Mouse (Mus musculus) cerebellum, postnatal 25 days (tissue): ENCODE measurements around the gene 2310030G06Rik.

ENCODE experiments used
- DNase-seq, 2 experiments: peaks; one replicate each; pipeline ENCODE4 v3.0.0; 2021; ENCODE audit warnings: mixed read lengths in 2 of 2

2310030G06Rik gene

GRCm38 (mm10) chr9:50746214-50746677, at the start of gene 2310030G06Rik:
Gene 2310030G06Rik, minus strand, starts transcription at chr9:50746536.
- peak; percentile 50 to 55 for DNase-seq

- DNase-seq = no peak
Measured at GRCm38 (mm10) chr9:50795266-50795665, 48.9 kb upstream of the 2310030G06Rik start.

- peak in 1 of 2 experiments; percentile 52 for DNase-seq
Measured at GRCm38 (mm10) chr9:50782155-50782554, 35.8 kb upstream of the 2310030G06Rik start.

GRCm38 (mm10) chr9:50776162-50776760, 29.9 kb upstream of the 2310030G06Rik start:
- no peak for DNase-seq

GRCm38 (mm10) chr9:50775662-50776126, 29.4 kb upstream of the 2310030G06Rik start:
- no peak for DNase-seq

GRCm38 (mm10) chr9:50774991-50775612, 28.8 kb upstream of the 2310030G06Rik start, which contains the start of the genes Alg9 and 1110032A03Rik:
Gene Alg9, plus strand, starts transcription at chr9:50775019.
Gene 1110032A03Rik, minus strand, starts transcription at chr9:50775520.
- peak; percentile 96 to 97 for DNase-seq

GRCm38 (mm10) chr9:50774026-50774462, 27.7 kb upstream of the 2310030G06Rik start:
- no peak for DNase-seq

GRCm38 (mm10) chr9:50770011-50770410, 23.7 kb upstream of the 2310030G06Rik start:
- DNase-seq = no peak

- peak; percentile 99 for DNase-seq
Measured at GRCm38 (mm10) chr9:50768107-50769002, 22.0 kb upstream of the 2310030G06Rik start, which contains the start of gene Fdxacb1. Gene Fdxacb1, plus strand, starts transcription at chr9:50768236.

- peak in 1 of 2 experiments; percentile 20 for DNase-seq
Measured at GRCm38 (mm10) chr9:50767531-50768106, 21.3 kb upstream of the 2310030G06Rik start.

- DNase-seq = peak in 1 of 2 experiments; percentile 37
Measured at GRCm38 (mm10) chr9:50763331-50763730, 17.0 kb upstream of the 2310030G06Rik start.

- no peak for DNase-seq
Measured at GRCm38 (mm10) chr9:50761520-50762243, 15.3 kb upstream of the 2310030G06Rik start.

GRCm38 (mm10) chr9:50756711-50757110, 10.4 kb upstream of the 2310030G06Rik start:
- DNase-seq = no peak

GRCm38 (mm10) chr9:50753947-50754346, 7.6 kb upstream of the 2310030G06Rik start:
- DNase-seq = no peak

- DNase-seq = peak; percentile 74 to 77
Measured at GRCm38 (mm10) chr9:50752784-50753615, 6.7 kb upstream of the 2310030G06Rik start.

- peak in 1 of 2 experiments; percentile 46 for DNase-seq
Measured at GRCm38 (mm10) chr9:50752054-50752602, 5.8 kb upstream of the 2310030G06Rik start, which contains the start of gene Hspb2. Gene Hspb2, minus strand, starts transcription at chr9:50752354.

GRCm38 (mm10) chr9:50751323-50751722, 5.0 kb upstream of the 2310030G06Rik start, which contains the start of gene Cryab:
Gene Cryab, plus strand, starts transcription at chr9:50751325.
- DNase-seq = peak in 1 of 2 experiments; percentile 19

- no peak for DNase-seq
Measured at GRCm38 (mm10) chr9:50750706-50751105, 4.4 kb upstream of the 2310030G06Rik start.

GRCm38 (mm10) chr9:50745806-50746205, 530 bp downstream of the 2310030G06Rik start:
- DNase-seq = no peak

GRCm38 (mm10) chr9:50742744-50743143, 3.6 kb downstream of the 2310030G06Rik start:
- DNase-seq = no peak
